Mouse (Mus musculus) cortical plate, adult 2 months (tissue): Measurements from ENCODE around the gene B3galnt2.

Experiments used
- CTCF ChIP-seq: fragments of 200-500 bp; IDR thresholded peaks from 2 replicates; pipeline ENCODE4 v1.5.1; 2011; ENCODE audit warnings: mild to moderate bottlenecking, control low read depth, low read length; ENCODE audit not compliant: insufficient read depth; ENCODE audit errors: extremely low read depth
- POLR2A ChIP-seq: fragments of 200-500 bp; IDR thresholded peaks from 2 replicates; pipeline ENCODE4 v1.6.1; 2011; ENCODE audit warnings: mild to moderate bottlenecking, low read length, control low read depth; ENCODE audit not compliant: insufficient read depth; ENCODE audit errors: extremely low read depth

GRCm38 (mm10) chr13:13965388-13965964 lies 11.2 kb downstream of the B3galnt2 start:
- TF ChIP-seq CTCF (no peak), POLR2A (no peak)
